Mouse (Mus musculus) hindbrain, embryonic 15.5 days (tissue): ENCODE measurements at regions not wholly inside any gene's neighbourhood (a gene's known extent, or its start where the extent isn't known, plus 50 kb on each side); places are given as distances from the start of the nearest gene placed in this dataset.

ENCODE experiments used
- ATAC-seq: fragments of 200-750 bp; cut with Nextera tagmentation; 2 replicates; pipeline ENCODE4 v1.8.0; 2017; ENCODE audit warnings: low read depth, moderate number of reproducible peaks, moderate TSS enrichment; ENCODE audit not compliant: low FRiP score
- H3K27ac ChIP-seq: fragments of 300-500 bp; sonication (generic); replicated peaks from 2 replicates; pipeline ENCODE4 v1.5.1; 2015; ENCODE audit warnings: mild to moderate bottlenecking, inconsistent platforms
- H3K27me3 ChIP-seq: fragments of 300-500 bp; sonication (generic); 2 replicates; pipeline ENCODE4 v1.6.1; 2015; ENCODE audit warnings: control low read depth, inconsistent platforms
- H3K36me3 ChIP-seq: fragments of 300-500 bp; sonication (generic); 2 replicates; pipeline ENCODE4 v1.6.1; 2015; ENCODE audit warnings: control low read depth, inconsistent platforms
- H3K4me1 ChIP-seq: fragments of 300-500 bp; sonication (generic); replicated peaks from 2 replicates; pipeline ENCODE4 v1.6.1; 2015; ENCODE audit warnings: control low read depth, inconsistent platforms
- H3K4me2 ChIP-seq: fragments of 300-500 bp; sonication (generic); 2 replicates; pipeline ENCODE4 v1.6.1; 2015; ENCODE audit warnings: moderate library complexity, mild to moderate bottlenecking, inconsistent platforms
- H3K4me3 ChIP-seq: fragments of 300-500 bp; sonication (generic); 2 replicates; pipeline ENCODE4 v1.5.1; 2015; ENCODE audit warnings: mild to moderate bottlenecking, inconsistent platforms
- H3K9ac ChIP-seq: fragments of 300-500 bp; sonication (generic); 2 replicates; pipeline ENCODE4 v1.6.1; 2015; ENCODE audit warnings: inconsistent platforms
- H3K9me3 ChIP-seq: fragments of 300-500 bp; sonication (generic); 2 replicates; pipeline ENCODE4 v1.6.1; 2016; ENCODE audit warnings: control low read depth, inconsistent platforms
- WGBS: fragments of 180-500 bp; shearing (Covaris S2); methylation state at CpG from one replicate; pipeline ENCODE4 v1.1.7; 2015; 5-methylcytosine and 5-hydroxymethylcytosine counted together

DNA sequence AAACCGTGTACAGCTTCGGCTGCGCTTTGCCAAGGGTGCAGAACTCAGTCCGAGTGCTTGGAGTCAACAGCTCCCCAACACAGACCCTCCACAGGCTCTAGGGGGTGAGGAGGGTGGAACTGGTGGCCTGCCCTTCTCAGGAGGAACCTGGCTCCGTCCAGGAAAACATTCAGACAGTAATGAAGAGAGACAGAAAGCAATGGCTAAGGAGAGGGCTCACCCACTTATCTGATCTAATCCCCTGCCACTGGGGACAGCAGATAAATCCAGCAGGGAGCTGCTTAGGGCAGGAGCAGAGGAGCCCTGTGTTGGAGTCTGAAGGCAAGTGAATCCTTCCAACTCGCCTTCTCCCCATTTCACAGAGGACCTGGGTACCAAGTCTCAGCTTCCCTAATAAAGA lies 292.3 kb upstream of the Mki67 start:
- H3K9ac ChIP-seq, result no peak overlapping the region
- H3K4me1 ChIP-seq, result peaks cover 19% of the 10 kb centered on the region
- peak overlapping the region; percentile 49 for H3K4me2 ChIP-seq
- peak overlapping the region; percentile 54 for H3K27ac ChIP-seq
- H3K27me3 ChIP-seq, result no peaks in the 10 kb centered on the region
- no peaks in the 10 kb centered on the region for H3K36me3 ChIP-seq
- no peak for ATAC-seq
- 39% methylated on average over 6 of the region's 6 CpGs for WGBS
- H3K9me3 ChIP-seq, result no peaks in the 10 kb centered on the region
- H3K4me3 ChIP-seq, result 0 out of 2 replicates have a peak overlapping the region, but pooled peaks have one; percentile 14

DNA sequence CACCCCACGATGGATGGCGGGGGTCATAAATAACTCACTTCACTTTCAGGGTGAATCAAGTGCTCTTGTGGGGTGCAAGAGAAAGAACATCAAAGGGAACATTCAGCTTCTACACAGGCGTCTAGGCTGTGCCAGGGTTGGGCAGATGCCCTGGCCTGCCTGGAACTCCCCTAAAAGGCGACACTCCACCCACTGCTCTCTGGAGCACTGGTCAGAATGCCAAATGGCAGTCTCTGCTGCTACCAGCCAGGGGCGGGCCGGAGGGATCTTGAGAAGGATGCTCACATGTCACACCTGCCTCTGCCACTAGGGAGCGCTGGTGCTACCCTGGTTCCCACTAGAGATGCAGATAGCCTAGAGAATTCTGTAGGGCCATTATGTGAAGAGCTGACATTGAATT lies 293.9 kb upstream of the Mki67 start:
- H3K4me1 ChIP-seq, result peaks cover 19% of the 10 kb centered on the region
- H3K4me3 ChIP-seq, result no peak overlapping the region
- no peak overlapping the region for H3K9ac ChIP-seq
- no peaks in the 10 kb centered on the region for H3K9me3 ChIP-seq
- 49% methylated on average over 7 of the region's 7 CpGs for WGBS
- 0 out of 2 replicates have a peak overlapping the region, but pooled peaks have one; percentile 1 for H3K27ac ChIP-seq
- no peaks in the 10 kb centered on the region for H3K27me3 ChIP-seq
- no peak overlapping the region for H3K4me2 ChIP-seq
- H3K36me3 ChIP-seq, result no peaks in the 10 kb centered on the region
- peak; percentile 84 for ATAC-seq

DNA sequence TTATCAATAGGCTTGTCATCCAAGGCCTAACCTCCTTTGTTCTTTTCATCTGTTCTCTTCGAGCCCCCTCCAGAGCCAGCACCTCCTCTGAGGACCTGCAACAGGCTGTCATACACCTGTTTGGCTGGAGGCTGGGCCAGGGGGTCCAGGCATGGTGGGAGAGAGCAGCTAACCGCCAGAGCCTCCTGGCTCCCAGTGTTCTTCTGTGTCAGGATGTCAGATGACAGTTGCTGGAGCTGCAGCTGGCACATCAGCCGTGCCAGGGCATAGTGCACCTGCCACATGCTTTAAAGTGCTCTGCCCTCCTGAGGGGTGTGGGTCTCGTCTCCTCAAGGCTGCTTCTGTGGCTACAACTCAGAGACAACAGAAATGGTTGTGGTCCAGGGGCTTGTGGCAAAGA lies 298.5 kb upstream of the Mki67 start:
- Histone ChIP-seq H3K27me3 (no peaks in the 10 kb centered on the region), H3K4me3 (no peak overlapping the region), H3K4me1 (peaks cover 5% of the 10 kb centered on the region; the same call in 1 of the 2 replicates), H3K9me3 (no peaks in the 10 kb centered on the region), H3K36me3 (no peaks in the 10 kb centered on the region), H3K4me2 (no peak overlapping the region), H3K27ac (no peak overlapping the region), H3K9ac (no peak overlapping the region)
- ATAC-seq, result no peak
- WGBS, result 50% methylated on average over 4 of the region's 4 CpGs

DNA sequence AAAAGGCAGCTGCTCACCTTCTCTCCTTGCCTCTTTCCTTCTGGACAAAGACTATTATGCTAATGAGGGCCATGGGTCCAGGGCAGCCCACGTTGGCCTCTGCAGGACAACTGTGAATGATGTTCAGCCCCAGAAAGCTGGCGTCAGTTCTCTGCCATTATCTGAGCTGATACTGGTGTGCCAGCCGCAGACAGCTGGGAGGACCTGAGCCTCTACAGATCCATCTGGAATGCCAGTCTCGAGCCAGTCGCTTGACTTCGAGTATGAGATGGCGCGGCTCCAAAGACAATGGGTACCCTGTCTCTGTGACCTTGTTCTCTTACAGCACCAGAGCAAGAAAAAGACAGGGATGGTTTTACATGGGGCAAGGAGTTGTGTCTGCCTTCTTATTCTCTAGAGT lies 300.8 kb upstream of the Mki67 start:
- Histone ChIP-seq H3K27me3 (no peaks in the 10 kb centered on the region), H3K9ac (no peak overlapping the region), H3K27ac (no peak overlapping the region), H3K4me1 (peaks cover 5% of the 10 kb centered on the region; the same call in 1 of the 2 replicates), H3K4me3 (no peak overlapping the region), H3K36me3 (no peaks in the 10 kb centered on the region), H3K9me3 (no peaks in the 10 kb centered on the region), H3K4me2 (no peak overlapping the region)
- WGBS, result 62% methylated on average over 8 of the region's 8 CpGs
- no peak for ATAC-seq

DNA sequence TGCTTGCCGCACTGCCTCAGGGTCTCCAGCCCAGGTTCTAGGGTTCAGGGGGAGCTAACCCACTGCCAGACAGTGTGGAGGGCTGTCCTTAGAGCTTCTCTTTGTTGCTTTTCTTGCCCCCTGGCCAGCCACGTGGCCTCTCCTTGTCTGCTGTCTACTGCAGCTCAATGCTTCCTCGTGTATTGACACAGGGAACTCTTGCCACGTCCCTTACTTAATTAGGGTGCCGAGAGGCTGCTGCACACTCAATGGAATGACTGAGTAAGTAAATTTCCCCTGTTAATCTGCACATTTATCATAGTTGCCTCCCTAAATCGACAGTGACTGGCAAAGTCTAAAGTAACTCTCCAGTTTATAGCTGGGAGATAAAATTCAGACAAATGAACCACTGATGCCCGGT lies 304.4 kb upstream of the Mki67 start:
- WGBS, result 65% methylated on average over 7 of the region's 7 CpGs
- H3K9me3 ChIP-seq, result no peaks in the 10 kb centered on the region
- no peak for ATAC-seq

DNA sequence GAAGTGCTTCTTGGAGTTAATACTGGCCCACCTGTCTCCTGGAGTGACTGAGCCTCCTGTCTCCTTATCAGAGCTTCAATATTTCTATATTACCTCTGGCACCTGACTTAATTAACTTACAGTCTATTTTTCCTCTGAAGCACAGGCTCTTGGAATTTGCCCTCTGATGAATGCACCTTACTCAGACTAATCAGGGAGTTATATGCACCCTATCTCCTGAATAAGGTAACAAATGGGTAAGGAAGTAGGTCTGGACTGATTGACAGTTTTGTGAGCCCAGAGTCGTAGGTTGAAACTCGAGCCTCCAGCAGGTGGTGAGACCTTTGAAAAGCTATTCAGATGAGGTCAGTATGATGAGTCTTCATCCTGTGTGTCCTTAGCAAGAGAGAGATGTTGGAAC lies 304.9 kb upstream of the Mki67 start:
- H3K27me3 ChIP-seq, result no peaks in the 10 kb centered on the region
- no peak overlapping the region for H3K27ac ChIP-seq
- no peaks in the 10 kb centered on the region for H3K9me3 ChIP-seq
- no peak for ATAC-seq
- H3K36me3 ChIP-seq, result no peaks in the 10 kb centered on the region
- WGBS, result 70% methylated on average over 2 of the region's 2 CpGs
- no peak overlapping the region for H3K9ac ChIP-seq
- no peak overlapping the region for H3K4me3 ChIP-seq
- peaks cover 18% of the 10 kb centered on the region for H3K4me1 ChIP-seq
- H3K4me2 ChIP-seq, result no peak overlapping the region

More for the DNA sequence above, 304.4 kb upstream of the Mki67 start:
- Histone ChIP-seq H3K36me3 (no peaks in the 10 kb centered on the region), H3K27ac (no peak overlapping the region), H3K27me3 (no peaks in the 10 kb centered on the region), H3K4me3 (no peak overlapping the region), H3K9ac (no peak overlapping the region), H3K4me1 (peaks cover 13% of the 10 kb centered on the region), H3K4me2 (no peak overlapping the region)

DNA sequence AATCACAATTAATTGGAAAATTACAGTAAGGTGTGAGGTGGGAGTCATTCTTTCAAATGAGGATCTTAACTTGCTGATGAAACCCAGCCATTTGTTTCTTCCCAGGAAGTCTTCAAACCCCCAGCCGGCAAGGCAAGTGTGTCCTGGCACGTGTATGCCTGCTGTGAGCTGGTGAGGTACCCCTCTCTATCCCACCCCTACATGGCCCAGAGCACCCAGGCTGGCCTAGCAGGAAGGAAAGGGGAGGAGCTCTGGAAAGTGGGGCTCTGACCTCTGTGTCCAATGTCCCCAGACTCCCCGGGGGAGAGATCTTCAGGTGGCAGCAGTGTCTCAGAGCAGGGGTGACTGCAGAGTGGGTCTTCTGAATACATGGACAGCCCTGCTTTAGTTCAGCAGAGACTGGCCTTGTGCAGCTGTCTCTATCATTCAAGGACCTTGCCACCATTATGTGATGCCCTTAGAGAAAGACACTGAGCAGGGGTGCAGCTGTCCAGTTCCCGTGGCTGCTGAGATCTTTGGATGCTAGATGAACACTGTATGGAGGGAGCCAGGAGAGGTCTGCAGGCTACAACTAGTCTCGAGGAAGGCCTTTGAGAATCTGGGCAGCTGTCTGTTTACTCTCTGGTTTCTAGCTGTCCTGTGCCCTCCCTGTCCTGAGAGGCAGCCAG lies 306.8 kb upstream of the Mki67 start:
- Histone ChIP-seq H3K9me3 (no peaks in the 10 kb centered on the region), H3K36me3 (no peaks in the 10 kb centered on the region), H3K4me1 (peaks cover 19% of the 10 kb centered on the region), H3K4me2 (no peak overlapping the region), H3K27ac (no peak overlapping the region), H3K27me3 (no peaks in the 10 kb centered on the region), H3K9ac (no peak overlapping the region), H3K4me3 (no peak overlapping the region)
- 61% methylated on average over 5 of the region's 5 CpGs for WGBS
- ATAC-seq, result no peak

DNA sequence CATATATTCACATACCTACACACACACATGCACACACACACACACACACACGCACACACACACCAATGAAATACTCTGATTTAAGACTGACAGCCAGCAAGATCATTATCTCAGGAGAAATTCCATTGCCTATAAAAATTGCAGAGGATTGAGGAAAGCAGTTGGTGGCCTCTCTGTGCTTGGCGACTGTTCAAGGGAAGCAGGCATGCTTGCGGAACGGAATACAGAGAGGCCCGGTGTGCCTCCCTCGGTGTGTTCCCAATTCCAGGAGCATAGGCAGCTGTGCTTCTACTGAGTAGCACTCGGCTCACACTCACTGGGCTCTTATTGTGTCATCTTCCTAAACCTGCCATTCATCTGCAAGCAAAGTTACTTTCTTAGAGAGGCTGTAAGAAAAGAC lies 310.3 kb upstream of the Mki67 start:
- 32% methylated on average over 7 of the region's 7 CpGs for WGBS

DNA sequence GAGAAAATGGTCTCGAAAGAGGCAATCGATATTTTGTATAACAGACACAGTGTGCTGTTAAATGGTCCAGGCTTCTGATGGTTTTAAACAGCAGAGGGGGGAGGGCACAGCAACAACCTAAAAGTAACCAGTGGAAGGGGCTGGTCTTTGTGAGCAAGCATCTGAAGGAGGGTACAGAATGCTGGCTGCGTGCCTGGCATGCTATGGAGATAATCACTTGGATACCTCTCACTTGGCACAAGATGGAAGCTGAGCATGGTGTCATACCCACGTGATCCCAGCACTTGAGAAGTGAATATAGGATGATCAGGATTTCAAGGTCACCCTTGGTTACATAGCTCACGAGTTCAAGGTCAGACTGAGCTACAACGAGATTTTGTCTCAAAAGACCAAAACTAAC lies 315.9 kb upstream of the Mki67 start:
- 0 out of 2 replicates have a peak, but pooled peaks cover 5% of the 10 kb centered on the region for H3K4me1 ChIP-seq
- 74% methylated on average over 6 of the region's 6 CpGs for WGBS
- H3K27ac ChIP-seq, result no peak overlapping the region
- H3K9ac ChIP-seq, result no peak overlapping the region
- H3K4me3 ChIP-seq, result no peak overlapping the region
- H3K27me3 ChIP-seq, result no peaks in the 10 kb centered on the region
- no peaks in the 10 kb centered on the region for H3K9me3 ChIP-seq
- no peak overlapping the region for H3K4me2 ChIP-seq
- no peak for ATAC-seq
- H3K36me3 ChIP-seq, result no peaks in the 10 kb centered on the region

More for the DNA sequence above, 310.3 kb upstream of the Mki67 start:
- Histone ChIP-seq H3K4me1 (peaks cover 24% of the 10 kb centered on the region), H3K4me2 (no peak overlapping the region), H3K27me3 (no peaks in the 10 kb centered on the region), H3K27ac (no peak overlapping the region), H3K4me3 (no peak overlapping the region), H3K36me3 (no peaks in the 10 kb centered on the region), H3K9ac (no peak overlapping the region), H3K9me3 (no peaks in the 10 kb centered on the region)
- ATAC-seq, result no peak

DNA sequence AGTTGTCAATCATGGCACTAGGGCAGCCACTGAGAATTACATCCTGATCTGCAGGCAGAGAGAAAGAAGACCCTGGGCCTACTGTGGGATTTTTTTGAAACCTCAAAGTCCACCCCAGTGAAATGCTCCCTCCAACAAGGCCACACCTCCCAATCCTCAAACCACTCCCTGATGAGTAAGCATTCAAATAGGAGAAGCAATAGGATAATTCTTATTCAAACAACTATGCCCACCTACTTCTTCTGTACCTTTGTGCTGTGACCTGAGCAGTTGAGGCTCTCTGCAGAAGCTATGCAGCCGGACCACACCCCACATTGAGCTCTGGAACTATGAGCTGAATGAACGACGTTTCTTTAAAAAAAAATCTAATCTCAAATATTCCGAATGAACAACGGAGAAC lies 317.4 kb upstream of the Mki67 start:
- Histone ChIP-seq H3K4me1 (0 out of 2 replicates have a peak, but pooled peaks cover 5% of the 10 kb centered on the region), H3K9me3 (no peaks in the 10 kb centered on the region), H3K4me3 (no peak overlapping the region), H3K9ac (no peak overlapping the region), H3K27ac (no peak overlapping the region), H3K27me3 (no peaks in the 10 kb centered on the region), H3K4me2 (no peak overlapping the region), H3K36me3 (no peaks in the 10 kb centered on the region)
- WGBS, result 93% methylated on average over 5 of the region's 5 CpGs
- ATAC-seq, result no peak

DNA sequence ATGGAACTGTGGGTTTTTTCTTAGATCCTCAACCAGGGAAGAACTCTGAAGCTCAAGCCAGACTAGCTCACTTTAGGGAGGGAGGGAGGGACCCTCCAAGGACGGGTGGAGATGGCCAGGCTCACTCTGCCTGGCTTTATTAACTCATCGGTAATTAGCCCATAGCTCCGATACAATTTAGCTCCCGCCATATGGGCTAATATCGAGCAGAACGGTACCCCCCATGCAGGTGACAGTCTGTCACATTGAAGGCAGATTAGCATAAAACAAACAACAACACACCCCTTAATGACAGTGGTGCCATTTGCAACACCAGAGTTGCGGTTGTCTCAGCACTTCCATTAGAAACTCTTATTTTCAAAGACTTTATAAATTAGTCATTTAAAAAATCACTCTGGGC lies 319.6 kb upstream of the Mki67 start:
- Histone ChIP-seq H3K4me3 (no peak overlapping the region), H3K4me1 (0 out of 2 replicates have a peak, but pooled peaks cover 2% of the 10 kb centered on the region), H3K9me3 (no peaks in the 10 kb centered on the region), H3K27me3 (no peaks in the 10 kb centered on the region), H3K9ac (no peak overlapping the region), H3K4me2 (no peak overlapping the region), H3K36me3 (no peaks in the 10 kb centered on the region), H3K27ac (no peak overlapping the region)
- WGBS, result 55% methylated on average over 7 of the region's 7 CpGs
- ATAC-seq, result no peak

DNA sequence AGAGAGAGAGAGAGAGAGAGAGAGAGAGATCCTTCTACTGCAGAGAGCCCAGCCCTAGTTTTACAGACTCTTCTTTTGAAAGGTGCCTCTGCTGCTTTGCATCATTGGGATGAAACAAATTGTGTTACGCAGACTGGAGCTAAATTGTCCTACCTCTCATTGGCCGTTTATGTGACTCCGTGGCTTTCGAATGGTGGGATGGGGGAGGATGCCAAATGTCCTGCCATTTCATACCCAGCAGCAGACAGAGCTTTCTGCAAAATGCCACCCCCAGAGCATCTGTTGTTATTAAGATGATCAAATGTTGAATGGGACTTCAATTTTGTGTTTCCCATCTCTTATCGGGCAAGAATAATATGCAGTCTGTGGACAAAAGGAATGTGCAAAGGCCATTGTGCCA lies 321.9 kb upstream of the Mki67 start:
- ATAC-seq, result no peak
- H3K9me3 ChIP-seq, result no peaks in the 10 kb centered on the region
- H3K4me3 ChIP-seq, result no peak overlapping the region
- no peak overlapping the region for H3K9ac ChIP-seq
- H3K27me3 ChIP-seq, result no peaks in the 10 kb centered on the region
- H3K4me1 ChIP-seq, result no peaks in the 10 kb centered on the region
- no peaks in the 10 kb centered on the region for H3K36me3 ChIP-seq
- H3K27ac ChIP-seq, result no peak overlapping the region
- no peak overlapping the region for H3K4me2 ChIP-seq
- 66% methylated on average over 5 of the region's 5 CpGs for WGBS

DNA sequence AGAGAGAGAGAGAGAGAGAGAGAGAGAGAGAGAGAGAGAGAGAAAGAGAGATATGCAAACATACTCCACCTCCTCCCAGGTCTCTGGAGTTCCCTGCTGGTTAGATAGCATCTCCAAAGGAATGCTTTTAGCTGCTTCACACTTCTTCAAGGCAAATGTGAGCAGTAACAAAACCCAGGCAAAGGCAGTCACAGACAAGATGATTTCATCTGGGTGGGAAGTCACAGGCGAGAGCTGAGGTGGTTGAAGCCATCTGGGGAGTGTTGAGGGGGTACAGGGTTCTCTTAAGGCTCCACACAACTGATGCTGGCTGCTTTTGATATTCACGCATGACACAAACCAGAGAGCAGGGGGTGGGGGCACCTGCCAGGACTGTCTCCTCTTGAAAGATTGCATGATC lies 322.7 kb upstream of the Mki67 start:
- Histone ChIP-seq H3K9me3 (no peaks in the 10 kb centered on the region), H3K4me1 (no peaks in the 10 kb centered on the region), H3K4me3 (no peak overlapping the region), H3K4me2 (no peak overlapping the region), H3K36me3 (no peaks in the 10 kb centered on the region), H3K9ac (no peak overlapping the region), H3K27me3 (no peaks in the 10 kb centered on the region), H3K27ac (no peak overlapping the region)
- no peak for ATAC-seq
- 72% methylated on average over 2 of the region's 2 CpGs for WGBS
